Mouse (Mus musculus) liver, embryonic 16.5 days (tissue): ENCODE measurements at regions not wholly inside any gene's neighbourhood (a gene's known extent, or its start where the extent isn't known, plus 50 kb on each side); places are given as distances from the start of the nearest gene placed in this dataset.

ENCODE experiments used
- ATAC-seq: fragments of 200-750 bp; cut with Nextera tagmentation; 2 replicates; pipeline ENCODE4 v1.8.0; 2017; ENCODE audit warnings: low read depth, mild to moderate bottlenecking, moderate number of reproducible peaks, moderate library complexity
- H3K27ac ChIP-seq: fragments of 300-500 bp; sonication (generic); 2 replicates; pipeline ENCODE4 v1.5.1; 2014; ENCODE audit warnings: mild to moderate bottlenecking, low read length
- H3K27me3 ChIP-seq: fragments of 300-500 bp; sonication (generic); 2 replicates; pipeline ENCODE4 v1.6.1; 2014; ENCODE audit warnings: low read depth, low read length, mixed read lengths; ENCODE audit not compliant: control insufficient read depth, insufficient read depth
- H3K36me3 ChIP-seq: fragments of 300-500 bp; sonication (generic); 2 replicates; pipeline ENCODE4 v1.6.1; 2014; ENCODE audit warnings: mild to moderate bottlenecking; ENCODE audit not compliant: control insufficient read depth, insufficient read depth
- H3K4me1 ChIP-seq: fragments of 300-500 bp; sonication (generic); 2 replicates; pipeline ENCODE4 v1.6.1; 2014; ENCODE audit warnings: low read depth, low read length, mixed read lengths; ENCODE audit not compliant: control insufficient read depth
- H3K4me2 ChIP-seq: fragments of 300-500 bp; sonication (generic); 2 replicates; pipeline ENCODE4 v1.6.1; 2014; ENCODE audit warnings: low read depth, low read length, mixed read lengths
- H3K4me3 ChIP-seq: fragments of 300-500 bp; sonication (generic); 2 replicates; pipeline ENCODE4 v1.5.1; 2014; ENCODE audit warnings: low read depth, mild to moderate bottlenecking, low read length
- H3K9ac ChIP-seq: fragments of 300-500 bp; sonication (generic); 2 replicates; pipeline ENCODE4 v1.6.1; 2014; ENCODE audit warnings: low read depth, low read length
- H3K9me3 ChIP-seq: fragments of 300-500 bp; sonication (generic); replicated peaks from 2 replicates; pipeline ENCODE4 v1.6.1; 2016; ENCODE audit warnings: low read length; ENCODE audit not compliant: control insufficient read depth
- WGBS: fragments of 180-500 bp; shearing (Covaris S2); extraction: QIAGEN DNeasy Blood & Tissue Kit; methylation state at CpG from one replicate; pipeline ENCODE4 v1.1.7; 2014; ENCODE audit not compliant: insufficient replicate concordance; 5-methylcytosine and 5-hydroxymethylcytosine counted together

DNA sequence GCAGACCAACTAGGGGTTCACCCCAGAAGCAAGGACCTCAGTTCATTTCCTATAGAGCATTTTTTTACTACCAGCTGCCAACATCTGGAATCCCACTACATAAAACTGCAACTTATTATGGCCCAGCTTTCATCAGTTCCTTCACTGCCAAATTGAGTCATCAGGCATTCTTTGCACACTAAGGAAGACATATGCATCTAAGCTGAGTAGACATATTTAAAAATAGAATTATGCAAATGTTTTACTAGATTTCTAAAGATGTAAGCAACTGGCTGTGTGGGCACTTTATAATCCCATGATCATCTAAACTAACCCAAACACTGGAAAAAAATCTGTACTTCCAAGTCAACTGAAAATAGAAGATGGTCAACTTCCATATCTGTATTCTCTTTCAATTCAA is 415.9 kb upstream of the Rarb start:
- Histone ChIP-seq H3K9me3 (no peaks in the 10 kb centered on the region), H3K27ac (no peak overlapping the region), H3K4me3 (no peak overlapping the region), H3K36me3 (no peaks in the 10 kb centered on the region), H3K4me1 (no peaks in the 10 kb centered on the region), H3K27me3 (no peaks in the 10 kb centered on the region), H3K9ac (no peak overlapping the region), H3K4me2 (no peak overlapping the region)
- no peak for ATAC-seq

DNA sequence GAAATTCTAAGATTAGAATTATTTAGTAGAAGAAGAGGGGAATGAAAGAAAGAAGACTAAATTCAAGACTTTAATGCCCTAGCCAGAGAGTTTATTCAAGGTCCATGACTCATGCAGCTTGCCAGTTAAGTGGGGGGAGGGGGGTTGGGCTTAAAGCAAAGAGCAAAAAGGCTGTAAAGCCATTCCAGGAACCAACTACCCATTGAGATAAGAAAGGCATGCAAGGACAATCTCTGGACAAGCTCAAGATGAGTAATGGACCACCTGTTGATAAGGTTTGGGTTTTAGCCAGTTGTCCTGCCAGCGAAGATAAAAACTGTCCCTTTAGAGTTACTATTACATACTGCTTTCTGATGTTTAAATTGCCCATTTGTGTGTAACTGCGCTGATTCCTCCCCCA is 392.5 kb upstream of the Rarb start:
- ATAC-seq: no peak
- 61% methylated on average over 2 of the region's 2 CpGs for WGBS
- no peaks in the 10 kb centered on the region for H3K4me1 ChIP-seq
- no peak overlapping the region for H3K9ac ChIP-seq
- peaks cover 2% of the 10 kb centered on the region; the same call in 1 of the 2 replicates for H3K9me3 ChIP-seq
- no peak overlapping the region for H3K27ac ChIP-seq
- no peak overlapping the region for H3K4me2 ChIP-seq
- H3K4me3 ChIP-seq: no peak overlapping the region
- H3K27me3 ChIP-seq: no peaks in the 10 kb centered on the region
- H3K36me3 ChIP-seq: no peaks in the 10 kb centered on the region

DNA sequence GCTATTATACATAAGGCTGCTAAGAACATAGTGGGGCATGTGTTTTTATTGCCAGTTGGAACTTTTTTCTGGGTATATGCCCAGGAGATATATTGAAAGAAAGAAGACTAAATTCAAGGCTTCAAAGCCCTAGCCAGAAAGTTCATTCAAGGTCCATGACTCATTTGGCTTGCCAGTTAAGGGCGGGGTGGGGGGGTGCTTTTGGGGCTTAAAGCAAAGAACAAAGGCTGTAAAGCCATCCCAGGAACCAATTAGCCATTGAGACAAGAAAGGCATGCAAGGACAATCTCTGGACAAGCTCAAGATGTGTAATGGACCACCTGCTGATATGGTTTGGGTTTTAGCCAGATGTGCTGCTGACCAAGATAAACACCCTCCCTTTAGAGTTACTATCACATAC is 386.7 kb upstream of the Rarb start:
- no peak for ATAC-seq
- Histone ChIP-seq H3K4me1 (no peaks in the 10 kb centered on the region), H3K9ac (no peak overlapping the region), H3K27me3 (no peaks in the 10 kb centered on the region), H3K4me2 (no peak overlapping the region), H3K27ac (no peak overlapping the region), H3K36me3 (no peaks in the 10 kb centered on the region), H3K9me3 (peaks cover 2% of the 10 kb centered on the region; the same call in 1 of the 2 replicates), H3K4me3 (no peak overlapping the region)
- WGBS: 46% methylated on average over 1 of the region's 1 CpGs

DNA sequence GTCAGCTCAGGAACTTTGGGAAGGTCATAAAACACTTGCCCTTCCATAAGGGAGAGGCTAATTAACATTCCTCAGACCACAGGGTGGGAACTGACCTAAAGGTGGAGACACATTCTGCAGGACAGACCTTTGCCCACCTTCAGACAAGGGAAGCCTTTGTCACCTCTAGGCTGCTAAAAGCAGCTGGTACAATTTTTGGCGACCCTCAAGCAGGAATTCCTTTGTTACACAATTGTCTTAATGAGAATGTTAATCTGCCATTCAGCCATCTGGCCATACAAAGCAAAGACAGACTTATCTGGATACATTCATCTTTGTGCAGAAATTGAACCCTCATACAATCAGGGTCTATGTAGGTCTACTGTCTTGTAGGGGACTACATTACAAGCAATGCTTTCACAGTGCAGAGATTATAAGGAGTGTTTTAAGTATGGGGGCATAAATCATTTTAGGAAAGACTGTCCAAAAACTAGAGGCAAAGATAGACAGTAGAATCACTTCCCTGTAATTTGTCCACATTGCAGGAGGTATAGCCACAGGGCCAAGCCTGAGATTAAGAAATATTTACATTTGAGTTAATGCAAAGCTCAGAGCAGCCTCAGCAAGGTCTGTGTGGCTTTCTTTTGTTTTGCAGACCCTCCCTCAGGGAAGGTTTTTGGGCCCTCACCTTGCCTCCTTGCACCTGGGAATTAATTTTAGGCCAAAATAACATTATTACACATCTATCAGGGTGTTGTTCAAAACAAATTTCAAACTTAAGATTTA is 384.5 kb upstream of the Rarb start:
- Histone ChIP-seq H3K4me2 (no peak overlapping the region), H3K4me1 (no peaks in the 10 kb centered on the region), H3K27me3 (no peaks in the 10 kb centered on the region), H3K9ac (no peak overlapping the region), H3K27ac (no peak overlapping the region), H3K9me3 (peaks cover 2% of the 10 kb centered on the region; the same call in 1 of the 2 replicates), H3K4me3 (no peak overlapping the region), H3K36me3 (no peaks in the 10 kb centered on the region)
- 21% methylated on average over 1 of the region's 1 CpGs for WGBS
- ATAC-seq: no peak

DNA sequence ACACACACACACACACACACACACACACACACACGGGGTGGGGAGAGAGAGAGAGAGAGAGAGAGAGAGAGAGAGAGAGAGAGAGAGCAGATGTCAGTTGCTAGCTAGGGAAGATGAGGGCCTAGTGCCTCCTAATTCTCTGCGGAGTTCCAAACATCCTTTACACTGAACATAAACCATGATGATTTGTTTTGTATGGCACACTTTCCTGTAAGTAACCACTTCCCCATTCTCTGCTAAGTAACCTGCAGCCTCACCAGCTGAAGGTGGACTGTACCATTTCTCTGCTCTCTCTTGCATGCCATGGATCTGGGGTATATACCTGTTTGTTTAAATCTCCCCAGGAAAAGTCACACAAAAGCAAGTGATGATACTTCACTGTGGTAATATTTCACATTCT is 374.0 kb upstream of the Rarb start:
- Histone ChIP-seq H3K4me2 (no peak overlapping the region), H3K36me3 (no peaks in the 10 kb centered on the region), H3K4me1 (no peaks in the 10 kb centered on the region), H3K27ac (no peak overlapping the region), H3K4me3 (no peak overlapping the region), H3K27me3 (no peaks in the 10 kb centered on the region), H3K9ac (no peak overlapping the region), H3K9me3 (no peaks in the 10 kb centered on the region)
- 9% methylated on average over 2 of the region's 2 CpGs for WGBS
- no peak for ATAC-seq

DNA sequence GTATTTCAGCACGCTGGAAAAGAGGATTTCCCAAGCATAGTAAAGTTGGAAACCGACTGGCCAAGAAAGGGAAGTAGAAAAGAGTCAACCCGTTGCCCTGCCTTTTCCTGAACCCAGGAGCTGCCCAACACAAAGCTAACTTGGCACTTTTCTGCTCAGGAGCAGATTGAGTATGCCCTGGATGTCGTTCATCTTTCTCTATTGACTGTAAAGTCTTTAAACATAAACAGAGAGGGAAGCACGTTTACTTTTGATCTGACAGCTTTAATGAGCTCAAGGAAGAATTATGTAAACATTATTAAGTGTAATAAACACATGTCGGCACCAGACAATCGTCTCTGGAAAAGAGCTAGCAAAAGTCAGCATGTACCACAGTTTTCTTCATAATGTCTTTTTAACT is 354.3 kb upstream of the Rarb start:
- H3K4me2 ChIP-seq: no peak overlapping the region
- H3K4me3 ChIP-seq: no peak overlapping the region
- peaks cover 4% of the 10 kb centered on the region for H3K27me3 ChIP-seq
- H3K4me1 ChIP-seq: no peaks in the 10 kb centered on the region; the same call in 1 of the 2 replicates
- no peak overlapping the region for H3K27ac ChIP-seq
- 22% methylated on average over 7 of the region's 7 CpGs for WGBS
- no peaks in the 10 kb centered on the region for H3K36me3 ChIP-seq
- H3K9ac ChIP-seq: no peak overlapping the region
- H3K9me3 ChIP-seq: no peaks in the 10 kb centered on the region
- no peak for ATAC-seq

DNA sequence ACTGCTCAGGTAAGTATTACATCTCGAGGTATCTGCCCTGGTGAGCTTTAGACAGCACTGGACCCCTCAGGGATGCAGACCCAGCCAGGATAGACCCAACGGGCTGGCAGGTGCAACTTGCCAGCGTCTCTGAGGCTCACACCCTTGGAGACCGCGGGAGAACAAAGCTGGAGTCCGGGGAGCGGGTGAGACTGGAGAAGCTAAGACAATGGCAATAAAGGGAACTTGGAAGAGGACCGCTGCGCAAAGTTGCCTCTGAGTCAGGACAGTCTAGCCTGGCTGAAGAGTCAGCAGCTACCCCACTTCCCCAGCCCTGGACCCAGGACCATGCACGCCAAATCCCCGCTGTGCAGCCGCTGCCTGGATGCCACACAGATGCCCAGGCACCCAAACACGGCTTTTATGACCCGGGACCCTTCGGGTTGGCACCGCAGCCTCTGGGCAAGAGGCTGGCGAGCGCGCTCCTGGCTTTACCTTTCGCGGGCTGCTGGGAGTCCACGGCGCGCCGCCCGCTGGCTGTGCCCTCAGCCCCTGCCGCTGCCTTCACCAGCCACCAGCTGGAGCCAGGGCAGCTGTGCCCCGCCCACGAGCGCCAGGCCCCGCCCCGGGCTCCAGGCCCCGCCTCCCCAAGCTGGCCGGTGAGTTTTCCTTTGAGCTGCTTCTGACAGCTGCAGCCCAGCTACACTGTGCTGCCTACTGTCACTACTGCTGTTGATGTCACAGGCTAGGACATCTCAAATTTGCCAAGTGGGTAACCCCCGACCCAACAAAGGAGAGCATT is 353.6 kb upstream of the Rarb start:
- Histone ChIP-seq H3K4me1 (no peaks in the 10 kb centered on the region; the same call in 1 of the 2 replicates), H3K36me3 (no peaks in the 10 kb centered on the region), H3K27ac (no peak overlapping the region), H3K9ac (no peak overlapping the region), H3K27me3 (peaks cover 4% of the 10 kb centered on the region), H3K4me3 (peak overlapping the region; percentile 32), H3K4me2 (peak overlapping the region; percentile 49), H3K9me3 (no peaks in the 10 kb centered on the region)
- no peak for ATAC-seq
- 2% methylated on average over 35 of the region's 35 CpGs for WGBS

DNA sequence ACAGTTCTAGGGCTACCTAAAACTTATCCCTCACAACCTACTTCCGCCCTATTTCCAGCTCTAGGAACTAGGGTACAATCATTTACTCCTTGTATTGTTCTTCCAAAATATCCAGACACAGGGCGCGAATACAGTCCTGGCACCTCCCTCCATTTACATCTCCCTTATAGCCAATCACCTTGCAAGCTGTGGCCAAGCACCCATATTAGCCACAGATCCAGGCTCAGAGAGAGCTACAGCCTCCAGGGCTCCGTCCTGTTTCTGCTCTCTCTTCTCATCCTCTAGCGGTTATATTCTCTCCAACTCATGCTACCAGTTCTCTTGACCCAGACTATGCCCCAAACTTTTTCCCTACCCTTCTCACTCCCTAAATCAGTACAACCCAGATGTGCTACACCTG is 352.9 kb upstream of the Rarb start:
- Histone ChIP-seq H3K27me3 (peaks cover 4% of the 10 kb centered on the region), H3K27ac (no peak overlapping the region), H3K4me2 (0 out of 2 replicates have a peak overlapping the region, but pooled peaks have one; percentile 49), H3K4me3 (no peak overlapping the region), H3K9me3 (no peaks in the 10 kb centered on the region), H3K9ac (no peak overlapping the region), H3K4me1 (no peaks in the 10 kb centered on the region; the same call in 1 of the 2 replicates), H3K36me3 (no peaks in the 10 kb centered on the region)
- ATAC-seq: no peak
- WGBS: 37% methylated on average over 5 of the region's 5 CpGs

DNA sequence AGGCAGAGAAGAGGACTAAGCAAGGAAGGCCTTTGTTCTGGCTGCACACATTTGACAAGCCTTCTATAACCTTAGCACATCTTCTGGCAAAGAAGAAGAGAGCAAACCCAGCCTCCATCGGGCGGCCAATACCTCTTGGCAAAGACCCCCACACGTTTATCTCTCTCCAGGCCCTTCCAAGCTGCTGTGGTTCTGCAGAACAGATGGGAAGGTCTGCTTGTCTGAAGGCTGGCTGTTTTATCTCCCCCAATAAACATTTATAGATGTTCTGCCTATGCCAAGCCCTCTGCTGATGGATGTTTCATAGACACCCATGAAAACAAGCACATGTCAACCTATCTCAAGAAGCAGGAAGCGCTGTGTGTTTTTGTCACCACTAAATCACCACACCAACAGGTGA is 339.4 kb upstream of the Rarb start:
- no peak for ATAC-seq
- H3K4me1 ChIP-seq: no peaks in the 10 kb centered on the region
- no peaks in the 10 kb centered on the region for H3K9me3 ChIP-seq
- WGBS: 61% methylated on average over 4 of the region's 4 CpGs
- no peak overlapping the region for H3K27ac ChIP-seq
- H3K4me3 ChIP-seq: no peak overlapping the region
- no peaks in the 10 kb centered on the region for H3K27me3 ChIP-seq
- no peaks in the 10 kb centered on the region for H3K36me3 ChIP-seq
- no peak overlapping the region for H3K9ac ChIP-seq
- no peak overlapping the region for H3K4me2 ChIP-seq
